Mouse (Mus musculus): Measurements from ENCODE around the gene Spo11.

Spo11 gene

DNA sequence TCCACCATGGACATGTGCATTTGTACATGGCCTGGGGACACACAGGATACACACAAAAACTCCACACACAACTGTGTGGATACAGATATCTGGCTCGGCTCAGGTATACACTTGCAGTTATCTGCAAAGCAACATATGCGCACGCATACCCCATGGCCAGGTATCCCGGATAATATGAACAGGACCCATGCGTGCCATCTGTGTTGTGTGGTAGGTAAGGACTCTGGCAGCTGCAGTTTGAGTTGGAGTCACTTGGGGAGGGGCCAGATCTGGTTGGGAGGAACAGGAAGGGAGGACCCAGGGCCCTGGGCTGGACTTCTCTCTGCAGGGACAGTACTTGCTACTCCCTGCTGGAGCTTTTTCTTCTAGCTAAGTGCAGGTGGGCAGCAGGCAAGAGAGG lies 58.2 kb downstream of the Spo11 start:
- no peak for DNase-seq

DNA sequence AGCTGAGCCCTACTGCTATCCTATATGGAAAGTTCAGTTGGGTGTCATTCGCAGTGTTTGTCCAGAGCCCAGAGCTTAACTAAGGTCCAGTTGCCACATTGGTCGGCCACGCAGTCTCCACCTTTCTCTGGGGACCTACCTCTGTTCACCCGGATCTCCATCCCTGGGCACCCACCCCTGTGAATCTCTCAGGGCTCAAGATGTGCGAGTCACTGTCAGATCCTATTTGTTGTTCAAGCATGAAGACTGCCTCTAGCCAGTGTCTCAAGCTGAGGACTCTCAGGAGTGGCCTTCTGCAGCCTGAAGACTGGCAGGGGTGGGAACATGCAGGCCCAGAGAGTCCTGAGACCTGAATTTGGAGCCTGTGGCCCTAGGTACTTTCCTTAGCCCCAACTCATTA lies 58.6 kb downstream of the Spo11 start:
- DNase-seq, result no peak

- DNase-seq, result no peak
Measured at GRCm38 (mm10) chr2:173036611-173037010, 59.1 kb downstream of the Spo11 start.

- no peak for DNase-seq
Measured at GRCm38 (mm10) chr2:173037347-173037746, 59.8 kb downstream of the Spo11 start.

DNA sequence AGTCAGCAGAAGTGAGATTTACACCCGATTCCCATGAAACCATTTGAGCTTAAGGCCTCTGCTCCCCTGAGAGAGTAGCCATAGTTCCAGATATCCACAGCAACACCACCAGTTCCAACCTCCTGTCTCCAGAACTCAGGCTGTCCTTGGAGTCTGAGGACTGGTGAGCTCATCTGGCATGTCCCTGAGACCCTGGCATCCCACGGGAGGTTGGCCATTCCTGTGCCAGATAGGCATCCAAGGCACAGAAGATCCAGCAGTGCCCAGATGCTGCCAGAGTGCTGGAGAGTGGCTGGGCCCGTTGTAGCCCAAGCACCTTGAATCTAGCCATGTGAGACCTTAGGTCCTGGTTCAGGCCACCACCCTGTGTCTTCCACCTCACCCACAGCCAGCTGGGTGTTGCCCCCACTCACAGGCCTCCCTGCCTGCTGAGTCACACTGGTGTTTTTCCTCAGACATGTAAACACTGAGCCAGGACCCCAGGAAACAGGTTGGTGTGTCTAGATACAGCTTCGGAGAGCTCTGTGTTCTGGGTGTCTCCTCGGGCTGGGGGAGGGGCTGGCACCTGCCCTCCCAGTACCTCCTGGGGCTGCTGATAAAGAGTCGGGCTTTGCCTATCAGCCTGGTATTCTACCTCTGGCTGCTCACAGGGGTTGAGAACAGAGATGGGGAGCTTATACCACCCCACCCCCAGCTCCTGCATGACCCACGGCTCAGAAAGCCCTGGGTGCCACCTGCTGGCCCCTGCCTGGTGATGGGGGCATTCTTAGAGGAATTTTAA lies 60.5 kb downstream of the Spo11 start:
- no peak for DNase-seq

DNA sequence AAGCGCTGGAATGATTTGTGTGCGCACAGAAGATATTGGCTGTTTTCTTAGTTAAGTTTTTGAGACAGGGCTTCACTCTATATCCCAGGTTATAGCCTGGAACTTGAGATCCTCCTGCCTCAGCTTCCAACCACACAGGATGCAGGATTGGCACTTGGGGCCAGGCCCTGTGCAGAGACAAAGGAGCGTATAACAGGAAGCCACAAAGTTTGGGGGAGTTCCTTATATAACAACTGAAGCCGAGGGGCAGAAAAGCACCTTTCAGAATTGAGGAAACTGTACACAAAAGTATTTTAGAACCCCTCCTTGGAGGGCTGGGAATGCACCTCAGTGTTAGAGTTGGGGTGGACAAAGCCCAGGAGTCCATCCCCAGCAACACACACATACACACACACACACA lies 61.5 kb downstream of the Spo11 start:
- no peak for DNase-seq

GRCm38 (mm10) chr2:173040803-173041202 lies 63.3 kb downstream of the Spo11 start:
- no peak for DNase-seq

DNA sequence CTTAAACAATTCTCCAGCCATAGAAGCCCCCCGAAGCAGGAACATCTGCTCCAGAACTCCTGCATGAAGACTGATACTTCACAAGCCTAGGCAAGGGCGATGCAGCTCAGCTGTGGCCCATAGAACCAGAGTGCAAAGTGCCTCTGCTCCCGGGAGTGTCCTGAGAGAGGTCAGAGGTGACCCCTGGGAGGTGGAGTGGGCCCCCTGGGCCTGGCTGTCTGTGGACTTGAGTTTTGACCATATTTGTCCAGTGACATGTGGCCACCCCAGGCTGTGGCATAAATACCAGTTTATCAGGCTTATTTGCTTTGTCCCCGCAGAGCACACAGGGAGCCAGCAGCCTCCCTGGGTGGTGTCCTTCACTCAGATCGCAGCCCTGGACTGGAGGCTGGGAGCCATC lies 63.7 kb downstream of the Spo11 start:
- DNase-seq, result no peak

GRCm38 (mm10) chr2:173041893-173042292 lies 64.4 kb downstream of the Spo11 start:
- DNase-seq, result no peak

GRCm38 (mm10) chr2:173042504-173043162 lies 65.1 kb downstream of the Spo11 start:
- DNase-seq, result no peak
